Mouse (Mus musculus) liver, embryonic 14.5 days (tissue): ENCODE results near the gene Ltbp1.

ENCODE experiments used
- CTCF ChIP-seq: IDR thresholded peaks from 2 replicates; pipeline ENCODE4 v1.5.1; 2016; ENCODE audit warnings: antibody characterized with exemption, low read depth, control low read depth
- EP300 ChIP-seq: IDR thresholded peaks from 2 replicates; pipeline ENCODE4 v1.6.1; 2016; ENCODE audit warnings: antibody characterized with exemption, low read depth

GRCm38 (mm10) chr17:75245085-75245484, 239.7 kb downstream of the Ltbp1 start:
- TF ChIP-seq CTCF = no peak
- TF ChIP-seq EP300 = no peak
